8 mouse cellular contexts compared by ENCODE assay signal in genomic region chr9:27299286-27300187, GRCm38 (mm10). TPM values are rescaled to one million over a fixed set of nuclear protein-coding genes. Genes with fewer than 3 reads are reported as not detected.
DNase-seq lines count a peak whose midpoint lies in the region; ATAC-seq and TF ChIP-seq lines count a peak whose summit lies in the region.

No protein-coding gene starts in this region.

- peaks cover 6% of the 10 kb centered on the region for H3K27me3 ChIP-seq in C2C12 (ENCODE audit: control insufficient read depth, insufficient read depth, insufficient read length)
- peaks cover 33% of the 10 kb centered on the region for H3K27me3 ChIP-seq in hindbrain, embryonic 13.5 days
- peaks cover 36% of the 10 kb centered on the region for H3K27me3 ChIP-seq in midbrain, embryonic 10.5 days (ENCODE audit: low read depth, poor library complexity, severe bottlenecking)

- DNase-seq in cerebellum, adult 11 months, result peak; percentile 51
- peak; percentile 45 for DNase-seq in embryo, embryonic 10.5 days (ENCODE audit: low spot score)
- DNase-seq in midbrain, embryonic 10.5 days (ENCODE audit: low spot score), result no peak
- no peak for DNase-seq in left cerebral cortex, postnatal 10 days (ENCODE audit: extremely low spot score in 1 of 2, low spot score in 2 of 2)
- no peak for DNase-seq in frontal cortex, postnatal 25 days (ENCODE audit: low spot score in 2 of 2)

- intact Hi-C loops in left cerebral cortex, postnatal 10 days (cut with DNase I), result loop anchor here (5.0 kb wide), 1 partner anchor 107 kb away; no protein-coding TSS in a partner anchor

- peak overlapping the region; percentile 27 for H3ac ChIP-seq in C2C12 (ENCODE audit: control insufficient read depth, insufficient read length, low read depth)

- no peak; the same call in 1 of the 2 replicates for ATAC-seq in cerebellum, adult (ENCODE audit: insufficient number of reproducible peaks, low FRiP score, low TSS enrichment)
- ATAC-seq in hindbrain, embryonic 13.5 days (ENCODE audit: low FRiP score), result peak; percentile 26

- H3K4me1 ChIP-seq in hindbrain, embryonic 13.5 days (replicated peaks), result peaks cover 57% of the 10 kb centered on the region
- peaks cover 59% of the 10 kb centered on the region for H3K4me1 ChIP-seq in midbrain, embryonic 10.5 days

- H3K79me3 ChIP-seq in C2C12 (ENCODE audit: low read depth), result no peaks in the 10 kb centered on the region

- peak overlapping the region; percentile 85 for H3K9ac ChIP-seq in hindbrain, embryonic 13.5 days

- peak overlapping the region; percentile 94 for H3K4me2 ChIP-seq in hindbrain, embryonic 13.5 days

- no peaks in the 10 kb centered on the region for H3K79me2 ChIP-seq in C2C12 (ENCODE audit: control insufficient read depth, insufficient read depth)

- peak overlapping the region; percentile 11 for H3K4me3 ChIP-seq in C2C12 (ENCODE audit: insufficient read depth, poor library complexity, severe bottlenecking)
- H3K4me3 ChIP-seq in hindbrain, embryonic 13.5 days, result peak overlapping the region; percentile 74
- H3K4me3 ChIP-seq in midbrain, embryonic 10.5 days, result peak overlapping the region; percentile 81

- H3K9me3 ChIP-seq in hindbrain, embryonic 13.5 days, result no peaks in the 10 kb centered on the region
- no peaks in the 10 kb centered on the region for H3K9me3 ChIP-seq in midbrain, embryonic 10.5 days (replicated peaks)

- no peaks in the 10 kb centered on the region for H3K36me3 ChIP-seq in C2C12 (ENCODE audit: control insufficient read depth, insufficient read depth)
- H3K36me3 ChIP-seq in hindbrain, embryonic 13.5 days, result no peaks in the 10 kb centered on the region
- no peaks in the 10 kb centered on the region for H3K36me3 ChIP-seq in midbrain, embryonic 10.5 days

- TF ChIP-seq CTCF in C2C12 (IDR thresholded peaks at IDR 0.05; ENCODE audit: control insufficient read depth, insufficient read depth, insufficient read length), result no peak

- WGBS in hindbrain, embryonic 13.5 days, result under 1% methylated on average over 68 of the region's 68 CpGs
- WGBS in midbrain, embryonic 10.5 days, result under 1% methylated on average over 68 of the region's 68 CpGs

- H3K27ac ChIP-seq in hindbrain, embryonic 13.5 days, result peak overlapping the region; percentile 88
- H3K27ac ChIP-seq in midbrain, embryonic 10.5 days (replicated peaks), result peak overlapping the region; percentile 81

TF ChIP-seq in C2C12, 6 proteins besides CTCF, POLR2A, EP300 and RAD21:
- no peak for TF ChIP-seq MYOG (IDR thresholded peaks at IDR 0.05; ENCODE audit: control insufficient read depth, extremely low read depth, insufficient read length)

RNA-seq across cellular contexts. Expression of gene Igsf9b, which starts 0.5 kb away (rescaled TPM):
- polyA plus RNA-seq in C2C12 (2012; fragmentation: generic; extraction: Trizol), result 0.15 TPM
- 14.7 and 15.6 TPM in 2 replicates for polyA plus RNA-seq in hindbrain, embryonic 13.5 days (2015; fragmentation: Nextera tagmentation; extraction: Ambion mirVana)
- polyA plus RNA-seq in midbrain, embryonic 10.5 days (2016; fragmentation: Nextera tagmentation; extraction: Ambion mirVana), result 5.5 and 6.0 TPM in 2 replicates
- 10 to 100 TPM; 71.0 to 72.1 TPM for total RNA-seq in left cerebral cortex, postnatal 10 days (2021)

Comparison
In these comparisons a context has a peak if more than half of its experiments do, and no peak if none do; other contexts are left out.
1. DNase-seq: peak in cerebellum, adult 11 months (single experiment) and embryo, embryonic 10.5 days (single experiment); none in midbrain, embryonic 10.5 days (single experiment), left cerebral cortex, postnatal 10 days (0 of 2) and frontal cortex, postnatal 25 days (0 of 2).
2. H3K4me3 ChIP-seq: peak in every context shown above with its lines; median percentile 81 in midbrain, embryonic 10.5 days; 74 in hindbrain, embryonic 13.5 days; 11 in C2C12.